Mouse (Mus musculus): ENCODE results near the gene Btbd1. TPM values are rescaled to one million over a fixed set of nuclear protein-coding genes. Genes with fewer than 3 reads are reported as not detected.

Gene Btbd1
- polyA plus RNA-seq, 1 experiment from 2014 or later = 58.9 TPM

GRCm38 (mm10) chr7:81827806-81828667, 1.2 kb downstream of the Btbd1 start:
- Histone ChIP-seq H3K9me3 (no peaks in the 10 kb centered on the region), H3K4me1 (peaks cover 51% of the 10 kb centered on the region), H3K36me3 (replicated peaks) (no peaks in the 10 kb centered on the region), H3K4me3 (peak overlapping the region; percentile 90), H3K27me3 (replicated peaks; ENCODE audit: low read depth, poor library complexity, severe bottlenecking) (no peaks in the 10 kb centered on the region), H3K27ac (replicated peaks) (peak overlapping the region; percentile 95)
- DNase-seq (ENCODE audit: low spot score) = no peak
- 31% methylated on average over 17 of the region's 17 CpGs for WGBS

GRCm38 (mm10) chr7:81825381-81825780, 3.9 kb downstream of the Btbd1 start:
- Histone ChIP-seq H3K27ac (replicated peaks) (no peak overlapping the region), H3K36me3 (replicated peaks) (no peaks in the 10 kb centered on the region), H3K4me3 (no peak overlapping the region), H3K4me1 (peaks cover 51% of the 10 kb centered on the region), H3K27me3 (replicated peaks; ENCODE audit: low read depth, poor library complexity, severe bottlenecking) (no peaks in the 10 kb centered on the region), H3K9me3 (no peaks in the 10 kb centered on the region)
- no peak for DNase-seq (ENCODE audit: low spot score)
- 62% methylated on average over 3 of the region's 3 CpGs for WGBS

- Histone ChIP-seq H3K27ac (replicated peaks) (no peak overlapping the region), H3K9me3 (no peaks in the 10 kb centered on the region), H3K4me1 (peaks cover 48% of the 10 kb centered on the region), H3K27me3 (replicated peaks; ENCODE audit: low read depth, poor library complexity, severe bottlenecking) (no peaks in the 10 kb centered on the region), H3K36me3 (replicated peaks) (no peaks in the 10 kb centered on the region), H3K4me3 (no peak overlapping the region)
- DNase-seq (ENCODE audit: low spot score) = no peak
- 50% methylated on average over 3 of the region's 3 CpGs for WGBS
Measured at GRCm38 (mm10) chr7:81824906-81825305, 4.3 kb downstream of the Btbd1 start.

- Histone ChIP-seq H3K27ac (replicated peaks) (no peak overlapping the region), H3K27me3 (replicated peaks; ENCODE audit: low read depth, poor library complexity, severe bottlenecking) (no peaks in the 10 kb centered on the region)
Measured at GRCm38 (mm10) chr7:81806067-81806466, 23.2 kb downstream of the Btbd1 start.

DNA sequence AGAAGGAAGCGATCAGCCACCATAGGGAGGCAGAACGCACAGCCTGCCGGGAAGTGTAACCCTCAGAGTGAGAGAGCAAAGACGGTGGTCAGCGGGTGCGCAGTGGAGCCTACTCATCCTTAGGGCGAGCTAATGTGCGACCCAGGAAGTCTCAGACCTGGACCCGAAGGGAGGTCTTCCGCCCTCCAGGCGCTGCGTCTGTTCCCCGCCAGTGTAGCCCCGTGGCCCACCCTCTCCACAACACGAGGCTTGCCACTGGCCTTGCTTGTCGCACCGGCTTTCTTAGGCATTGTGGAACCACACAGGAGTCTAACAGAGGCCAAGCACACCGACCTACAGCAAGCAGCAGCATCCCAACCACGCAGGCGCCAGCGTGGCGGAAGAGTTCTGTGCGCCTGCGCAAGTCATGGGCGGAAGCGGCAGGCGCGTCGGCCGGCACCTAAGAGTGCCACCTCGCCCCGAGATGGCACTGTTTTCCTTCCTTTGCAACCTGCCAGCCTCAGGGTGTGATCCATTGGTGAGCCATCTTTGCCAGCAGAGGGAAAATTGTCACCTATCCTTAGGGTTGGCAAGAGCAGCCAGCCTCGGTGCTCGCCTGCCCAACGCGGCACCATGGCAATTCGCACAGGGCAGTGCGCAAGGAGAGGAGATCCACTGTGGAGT, 40.0 kb downstream of the Btbd1 start, which contains the start of gene 3110040N11Rik:
TSS of gene 3110040N11Rik (minus strand) at position 384 of the 663 bp plus-strand sequence.
- peak; percentile 90 for DNase-seq (ENCODE audit: low spot score)
- Histone ChIP-seq H3K9me3 (no peaks in the 10 kb centered on the region), H3K36me3 (replicated peaks) (peaks cover 45% of the 10 kb centered on the region), H3K27ac (replicated peaks) (peak within 1 kb of the TSS; percentile 93), H3K27me3 (replicated peaks; ENCODE audit: low read depth, poor library complexity, severe bottlenecking) (no peaks in the 10 kb centered on the region), H3K4me1 (peaks cover 15% of the 10 kb centered on the region), H3K4me3 (peak within 1 kb of the TSS; percentile 68)
- under 1% methylated on average over 38 of the region's 38 CpGs for WGBS

More at GRCm38 (mm10) chr7:81806067-81806466, 23.2 kb downstream of the Btbd1 start:
- WGBS = 74% methylated on average over 5 of the region's 5 CpGs
- no peak for DNase-seq (ENCODE audit: low spot score)
- peaks cover 38% of the 10 kb centered on the region for H3K36me3 ChIP-seq (replicated peaks)
- H3K4me3 ChIP-seq = no peak overlapping the region
- H3K4me1 ChIP-seq = no peaks in the 10 kb centered on the region
- no peaks in the 10 kb centered on the region for H3K9me3 ChIP-seq

- H3K4me1 ChIP-seq = peaks cover 15% of the 10 kb centered on the region
- 7% methylated on average over 5 of the region's 5 CpGs for WGBS
- H3K27ac ChIP-seq (replicated peaks) = peak overlapping the region; percentile 93
- H3K27me3 ChIP-seq (replicated peaks; ENCODE audit: low read depth, poor library complexity, severe bottlenecking) = no peaks in the 10 kb centered on the region
- H3K4me3 ChIP-seq = peak overlapping the region; percentile 68
- peak; percentile 21 for DNase-seq (ENCODE audit: low spot score)
- H3K36me3 ChIP-seq (replicated peaks) = peaks cover 40% of the 10 kb centered on the region
- no peaks in the 10 kb centered on the region for H3K9me3 ChIP-seq
Measured at GRCm38 (mm10) chr7:81788536-81788935, 40.7 kb downstream of the Btbd1 start.

GRCm38 (mm10) chr7:81777667-81778218, 51.5 kb downstream of the Btbd1 start:
- no peak overlapping the region for H3K4me3 ChIP-seq
- no peak for DNase-seq (ENCODE audit: low spot score)
- no peaks in the 10 kb centered on the region for H3K27me3 ChIP-seq (replicated peaks; ENCODE audit: low read depth, poor library complexity, severe bottlenecking)
- peaks cover 53% of the 10 kb centered on the region for H3K36me3 ChIP-seq (replicated peaks)
- 81% methylated on average over 10 of the region's 10 CpGs for WGBS
- peaks cover 11% of the 10 kb centered on the region; the same call in 1 of the 2 replicates for H3K9me3 ChIP-seq
- H3K27ac ChIP-seq (replicated peaks) = no peak overlapping the region
- no peaks in the 10 kb centered on the region for H3K4me1 ChIP-seq

DNA sequence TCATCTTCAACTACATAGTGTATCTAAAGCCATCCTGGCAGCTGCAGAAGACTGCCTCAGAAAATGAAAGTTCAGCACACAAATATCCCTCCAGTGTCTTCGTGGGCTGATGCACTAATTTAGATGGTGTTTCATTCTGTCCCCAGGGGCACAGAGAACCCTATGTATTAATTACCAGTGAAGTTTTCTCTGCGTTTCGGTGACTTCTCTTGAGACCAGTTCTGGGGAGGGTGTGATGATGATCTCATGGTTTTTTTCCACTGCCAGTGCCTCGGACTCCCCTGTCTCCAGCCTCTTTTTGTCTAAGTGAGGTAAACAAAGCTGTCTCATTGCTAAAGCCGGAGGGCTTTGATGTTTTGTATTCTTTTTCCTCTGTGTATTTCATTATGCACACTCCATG, 53.9 kb downstream of the Btbd1 start:
- H3K9me3 ChIP-seq = peaks cover 3% of the 10 kb centered on the region; the same call in 1 of the 2 replicates
- DNase-seq (ENCODE audit: low spot score) = no peak
- 84% methylated on average over 5 of the region's 5 CpGs for WGBS

DNA sequence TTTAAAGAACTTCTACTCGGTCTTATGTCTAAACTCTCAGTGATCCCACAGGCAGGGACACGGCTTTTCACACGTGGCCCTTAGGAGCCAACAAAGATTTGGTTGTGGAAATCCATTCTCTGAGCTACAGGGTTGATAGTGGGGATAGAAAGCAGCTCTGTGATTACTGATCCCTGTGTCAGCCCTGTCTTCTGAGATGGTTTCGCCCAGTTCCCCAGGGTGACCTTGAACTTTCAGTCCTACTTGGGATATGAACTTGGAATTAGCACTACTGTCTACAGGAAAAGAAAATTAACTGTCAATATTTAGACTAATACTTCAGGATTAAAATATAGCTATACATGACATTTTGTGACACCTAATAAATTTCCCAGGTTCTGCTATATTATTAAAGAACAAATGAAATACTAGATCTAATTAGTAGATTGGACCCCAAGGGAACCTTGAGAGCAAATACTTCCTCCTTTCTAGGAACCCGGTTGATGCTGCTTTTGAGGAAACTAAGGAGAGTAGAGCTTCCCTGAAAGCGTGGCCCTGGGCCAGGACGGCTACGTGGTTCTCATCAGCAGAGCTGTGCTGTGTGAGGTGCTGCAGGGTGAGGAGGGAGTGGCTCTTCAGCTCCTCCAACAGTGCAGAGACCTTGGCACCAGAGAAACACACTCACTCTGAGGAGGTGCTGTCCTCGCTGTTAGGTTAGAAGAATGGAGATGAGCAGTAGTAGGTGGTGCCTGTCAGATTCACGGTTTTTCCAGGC, 56.3 kb downstream of the Btbd1 start:
- H3K27ac ChIP-seq (replicated peaks) = no peak overlapping the region
- WGBS = 89% methylated on average over 10 of the region's 10 CpGs
- no peaks in the 10 kb centered on the region for H3K4me1 ChIP-seq
- no peaks in the 10 kb centered on the region for H3K9me3 ChIP-seq
- H3K4me3 ChIP-seq = no peak overlapping the region
- no peak for DNase-seq (ENCODE audit: low spot score)
- H3K36me3 ChIP-seq (replicated peaks) = peaks cover 23% of the 10 kb centered on the region
- no peaks in the 10 kb centered on the region for H3K27me3 ChIP-seq (replicated peaks; ENCODE audit: low read depth, poor library complexity, severe bottlenecking)

More for the DNA sequence above, 53.9 kb downstream of the Btbd1 start:
- Histone ChIP-seq H3K27me3 (replicated peaks; ENCODE audit: low read depth, poor library complexity, severe bottlenecking) (no peaks in the 10 kb centered on the region), H3K4me1 (no peaks in the 10 kb centered on the region), H3K4me3 (no peak overlapping the region), H3K27ac (replicated peaks) (no peak overlapping the region), H3K36me3 (replicated peaks) (peaks cover 39% of the 10 kb centered on the region)

DNA sequence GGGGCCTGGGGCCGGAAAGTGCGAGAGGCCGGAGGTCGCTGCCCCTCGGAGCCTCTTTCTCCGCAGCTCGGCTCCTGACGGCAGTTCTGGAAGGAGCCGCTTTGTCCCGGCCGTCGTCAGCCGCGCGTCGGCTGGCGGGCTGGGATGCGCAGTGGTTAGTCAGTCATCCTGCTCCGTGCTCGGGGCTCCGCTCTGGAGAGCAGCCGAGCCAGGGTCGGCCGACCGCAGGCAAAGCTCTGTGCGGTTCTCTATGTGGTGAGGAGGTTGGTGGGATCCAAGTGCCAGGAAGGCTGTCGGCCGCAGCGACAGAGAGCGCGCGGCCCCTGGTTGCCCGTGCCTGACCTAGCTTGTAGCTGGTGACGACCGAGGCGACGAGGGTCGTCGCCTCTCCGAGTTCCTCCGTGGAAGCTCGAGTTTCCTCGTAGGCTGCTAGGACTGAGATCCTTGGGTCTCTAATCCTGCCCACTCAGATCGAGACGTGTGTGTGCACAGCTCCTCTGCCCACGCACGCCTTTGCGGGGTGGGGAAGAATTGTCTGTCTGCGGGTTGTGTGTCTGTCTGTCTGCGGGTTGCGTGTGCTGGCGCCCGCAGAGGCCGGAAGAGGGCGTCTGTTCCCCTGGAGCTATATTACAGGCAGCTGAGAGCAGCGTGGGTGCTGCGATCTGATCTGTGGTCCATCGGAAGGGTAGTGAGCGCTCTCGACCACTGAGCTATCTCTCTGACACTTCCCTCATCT, 66.0 kb downstream of the Btbd1 start:
- Histone ChIP-seq H3K27ac (replicated peaks) (peak overlapping the region; percentile 94), H3K4me1 (peaks cover 18% of the 10 kb centered on the region), H3K27me3 (replicated peaks; ENCODE audit: low read depth, poor library complexity, severe bottlenecking) (no peaks in the 10 kb centered on the region), H3K4me3 (peak overlapping the region; percentile 88), H3K36me3 (replicated peaks) (no peaks in the 10 kb centered on the region; the same call in 1 of the 2 replicates), H3K9me3 (no peaks in the 10 kb centered on the region)
- DNase-seq (ENCODE audit: low spot score) = no peak
- WGBS = 2% methylated on average over 60 of the region's 60 CpGs

DNA sequence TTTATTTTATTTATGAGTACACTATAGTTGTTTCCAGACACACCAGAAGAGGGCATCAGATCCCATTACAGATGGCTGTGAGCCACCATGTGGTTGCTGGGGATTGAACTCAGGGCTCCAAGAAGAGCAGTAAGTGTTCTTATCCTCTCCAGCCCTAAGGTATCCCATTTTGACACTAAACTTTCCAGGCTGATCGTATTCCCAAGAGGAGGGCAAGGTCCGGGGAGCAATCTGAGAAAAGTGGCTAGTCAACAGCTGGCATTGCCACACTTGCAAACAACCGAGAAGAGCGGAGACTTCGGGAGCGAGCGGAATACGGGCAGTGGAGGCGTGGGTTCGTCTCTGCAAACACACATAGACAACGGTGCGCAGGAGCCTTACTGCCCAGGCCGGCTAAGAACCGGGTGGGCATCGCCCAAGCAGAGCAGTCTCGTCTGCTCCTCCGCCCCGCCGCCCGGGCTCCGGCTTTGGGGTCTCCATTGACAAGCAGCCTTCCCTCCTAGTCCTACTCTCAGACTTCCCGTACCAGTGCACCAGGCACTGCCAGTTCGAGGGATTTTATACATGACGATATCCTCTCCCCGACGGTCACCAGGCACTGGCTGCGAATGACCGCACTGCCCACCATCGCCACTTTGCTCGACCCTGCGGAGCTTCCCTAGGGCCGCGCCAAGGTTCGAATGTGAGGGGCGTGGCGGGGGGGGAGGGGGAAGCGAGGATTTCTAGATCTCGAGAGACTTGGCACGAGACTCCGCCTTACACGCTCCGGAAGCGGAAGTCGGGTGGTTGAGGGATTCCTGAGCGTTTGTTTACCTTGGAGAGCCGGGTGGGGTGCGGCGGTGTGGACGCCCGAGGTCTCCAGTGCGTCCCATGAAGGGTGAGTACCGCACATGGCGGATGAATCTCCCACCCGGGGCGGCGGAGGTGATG, 66.8 kb downstream of the Btbd1 start, which contains the start of gene Ramac:
TSS of gene Ramac (plus strand) at position 746 of the 930 bp plus-strand sequence.
- H3K9me3 ChIP-seq = no peaks in the 10 kb centered on the region
- no peaks in the 10 kb centered on the region for H3K27me3 ChIP-seq (replicated peaks; ENCODE audit: low read depth, poor library complexity, severe bottlenecking)
- H3K4me1 ChIP-seq = peaks cover 18% of the 10 kb centered on the region
- no peaks in the 10 kb centered on the region for H3K36me3 ChIP-seq (replicated peaks)
- peak; percentile 97 for DNase-seq (ENCODE audit: low spot score)
- peak within 1 kb of the TSS; percentile 88 for H3K4me3 ChIP-seq
- H3K27ac ChIP-seq (replicated peaks) = peak within 1 kb of the TSS; percentile 94
- WGBS = under 1% methylated on average over 56 of the region's 56 CpGs
